Mouse (Mus musculus) CD4-positive naive resting alpha-beta T cell, adult 57 days (primary cell): ENCODE data around the gene Fbp2. TPM values are rescaled to one million over a fixed set of nuclear protein-coding genes. Genes with fewer than 3 reads are reported as not detected.

ENCODE experiments used
- total RNA-seq: library from RNA; stranded (reverse); gene quantifications from one replicate; pipeline ENCODE4 v1.2.4, GENCODE M21; 2023

Gene Fbp2
- total RNA-seq = not detected

DNA sequence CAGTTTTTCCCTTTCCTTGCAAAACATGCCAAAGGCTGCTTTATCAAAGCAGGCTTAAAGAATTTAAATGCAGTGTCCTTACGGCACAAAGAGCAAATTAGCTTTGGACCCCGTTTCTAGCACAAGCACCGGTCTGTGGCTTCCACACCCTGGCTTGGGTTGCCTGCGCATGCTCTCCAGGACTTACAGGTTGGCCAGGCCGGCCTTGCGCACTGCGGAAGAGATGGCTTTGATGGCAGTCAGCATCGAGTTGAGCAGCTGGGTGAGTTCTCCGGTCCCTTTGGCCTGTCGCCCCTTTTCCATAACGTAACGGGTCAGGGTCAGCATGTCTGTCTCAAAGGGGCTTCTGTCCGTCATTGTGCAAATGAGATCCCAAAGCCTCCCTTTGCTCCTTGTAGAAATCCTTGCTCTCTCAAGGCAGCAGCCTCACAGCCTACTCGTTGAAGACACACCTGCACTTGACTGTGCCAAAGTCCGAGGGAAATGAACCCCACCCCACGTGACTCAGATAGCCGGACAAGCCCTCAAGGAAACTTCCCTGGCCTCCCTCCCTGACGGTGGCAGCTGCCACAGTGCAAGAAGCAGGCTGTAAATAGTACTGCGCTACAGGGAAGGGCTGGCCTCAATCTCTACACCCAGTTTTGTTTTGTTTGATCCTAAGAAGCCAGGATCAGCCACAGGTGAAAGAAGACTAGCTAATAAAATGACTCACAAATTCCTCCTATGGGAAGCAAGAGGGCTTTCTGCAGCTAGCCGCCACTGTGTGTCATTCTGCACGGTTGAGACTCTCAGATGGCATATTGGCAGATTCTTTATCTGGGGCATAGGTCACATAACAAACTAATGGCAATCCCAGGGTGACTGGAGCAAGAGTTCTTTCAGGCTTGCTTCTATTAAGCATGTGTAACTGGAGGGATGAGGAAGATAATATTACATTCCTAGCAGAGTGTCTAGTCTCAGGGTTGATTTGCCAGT lies at the start of gene Fbp2:
Gene Fbp2, minus strand, starts transcription at position 482 of the 975 bp plus-strand sequence.

DNA sequence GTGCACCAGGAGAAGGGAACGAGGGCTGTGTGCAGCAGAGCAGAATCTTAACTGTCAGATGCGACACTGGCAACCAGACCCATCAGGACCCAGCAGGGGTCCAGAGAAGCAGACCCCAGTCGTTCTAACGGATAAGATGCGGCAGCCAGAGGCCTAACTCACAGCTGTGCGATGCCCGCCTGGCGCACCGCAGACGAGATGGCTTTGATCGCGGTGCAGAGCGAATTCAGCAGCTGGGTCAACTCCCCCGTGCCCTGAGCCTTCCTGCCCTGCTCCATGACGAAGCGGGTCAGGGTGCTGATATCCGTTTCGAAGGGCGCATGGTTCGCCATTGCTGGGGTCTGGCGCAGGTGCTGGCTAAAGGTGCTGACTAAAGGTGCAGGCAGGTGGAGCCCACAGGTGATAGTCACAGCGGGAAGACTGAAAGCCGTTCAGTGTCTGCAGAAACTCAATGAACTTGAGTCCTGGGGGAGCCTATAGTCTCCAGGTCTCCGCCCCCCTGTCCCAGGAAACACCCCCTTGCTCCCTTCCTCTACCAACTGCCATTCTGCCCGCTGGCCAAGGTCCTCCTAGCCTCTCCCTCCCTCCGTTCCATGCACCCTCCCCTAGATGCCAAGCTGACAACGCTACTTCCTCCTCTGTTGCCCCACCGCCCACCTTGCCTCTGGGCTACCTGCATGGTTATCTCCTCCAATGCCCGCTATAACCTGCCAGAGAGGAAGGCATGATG lies 29.7 kb upstream of the Fbp2 start, which contains the start of gene Fbp1:
Gene Fbp1, minus strand, starts transcription at position 571 of the 730 bp plus-strand sequence.

Other genes with a start within 250 kb of the Fbp2 start
- gene 6720489N17Rik, start 234.2 kb downstream of the Fbp2 start, total RNA-seq = 1.9 TPM
- 8.9 TPM for gene Platr25, start 97.7 kb downstream of the Fbp2 start, total RNA-seq
- gene Gm5141, start 72.6 kb downstream of the Fbp2 start, total RNA-seq = 2.5 TPM
- not detected for gene Fbp1, start 29.9 kb upstream of the Fbp2 start, total RNA-seq
- gene 2010111I01Rik, start 106.5 kb upstream of the Fbp2 start, total RNA-seq = 92.2 TPM